Mouse (Mus musculus) left cerebral cortex, adult 6 months (tissue): Measurements from ENCODE around the gene Gm13287. TPM values are rescaled to one million over a fixed set of nuclear protein-coding genes. Genes with fewer than 3 reads are reported as not detected.

Experiments
- polyA plus RNA-seq: library from polyadenylated mRNA; unstranded; fragments of <200 nt; fragmentation: Nextera tagmentation; gene quantifications from 2 replicates; pipeline ENCODE4 v1.2.3, GENCODE M21; 2021

The Gm13287 gene
- polyA plus RNA-seq, 1 experiment from 2014 or later = not detected

Other genes with a start within 250 kb of the Gm13287 start
- gene Ifna15, start 245.0 kb upstream of the Gm13287 start, polyA plus RNA-seq = not detected in 2 replicates
- gene Ifna14, start 231.5 kb upstream of the Gm13287 start, polyA plus RNA-seq = not detected in 2 replicates
- not detected in 2 replicates for gene Ifna9, start 210.9 kb upstream of the Gm13287 start, polyA plus RNA-seq
- gene Ifna12, start 199.9 kb upstream of the Gm13287 start, polyA plus RNA-seq = not detected in 2 replicates
- not detected in 2 replicates for gene C87499, start 168.8 kb upstream of the Gm13287 start, polyA plus RNA-seq
- gene Ifna13, start 158.8 kb upstream of the Gm13287 start, polyA plus RNA-seq = not detected in 2 replicates
- not detected in 2 replicates for gene Ifna16, start 126.3 kb upstream of the Gm13287 start, polyA plus RNA-seq
- not detected in 2 replicates for gene Ifna2, start 119.3 kb upstream of the Gm13287 start, polyA plus RNA-seq
- not detected in 2 replicates for gene Ifnab, start 111.9 kb upstream of the Gm13287 start, polyA plus RNA-seq
- gene Gm26566, start 81.4 kb upstream of the Gm13287 start, polyA plus RNA-seq = 1.0 and 1.5 TPM in 2 replicates
- gene Klhl9, start 80.8 kb upstream of the Gm13287 start, polyA plus RNA-seq = 57.9 and 73.6 TPM in 2 replicates
- not detected in 2 replicates for gene Gm13271, start 48.4 kb upstream of the Gm13287 start, polyA plus RNA-seq
- not detected in 2 replicates for gene Gm13283, start 43.1 kb upstream of the Gm13287 start, polyA plus RNA-seq
- gene Gm13290, start 29.4 kb upstream of the Gm13287 start, polyA plus RNA-seq = not detected in 2 replicates
- gene Gm13289, start 26.3 kb upstream of the Gm13287 start, polyA plus RNA-seq = not detected in 2 replicates
- not detected in 2 replicates for gene Gm13272, start 23.4 kb upstream of the Gm13287 start, polyA plus RNA-seq
- not detected in 2 replicates for gene Ifnz, start 21.1 kb upstream of the Gm13287 start, polyA plus RNA-seq
- gene Gm13276, start 17.5 kb upstream of the Gm13287 start, polyA plus RNA-seq = not detected in 2 replicates
- gene Gm13277, start 14.6 kb upstream of the Gm13287 start, polyA plus RNA-seq = not detected in 2 replicates
- not detected in 2 replicates for gene Gm13278, start 11.7 kb upstream of the Gm13287 start, polyA plus RNA-seq
- not detected in 2 replicates for gene Gm13275, start 8.8 kb upstream of the Gm13287 start, polyA plus RNA-seq
- gene Gm13279, start 5.9 kb upstream of the Gm13287 start, polyA plus RNA-seq = not detected in 2 replicates
- not detected in 2 replicates for gene Gm13285, start 3.6 kb upstream of the Gm13287 start, polyA plus RNA-seq
- gene Gm13288, start 2.3 kb downstream of the Gm13287 start, polyA plus RNA-seq = not detected in 2 replicates
- gene Ifna7, start 13.0 kb downstream of the Gm13287 start, polyA plus RNA-seq = not detected in 2 replicates
- not detected in 2 replicates for gene Ifna11, start 16.7 kb downstream of the Gm13287 start, polyA plus RNA-seq
- gene Ifna6, start 24.2 kb downstream of the Gm13287 start, polyA plus RNA-seq = not detected in 2 replicates
- gene Ifna5, start 32.3 kb downstream of the Gm13287 start, polyA plus RNA-seq = not detected in 2 replicates
- gene Ifna4, start 38.6 kb downstream of the Gm13287 start, polyA plus RNA-seq = not detected in 2 replicates
- gene Ifna1, start 46.8 kb downstream of the Gm13287 start, polyA plus RNA-seq = not detected in 2 replicates
- gene Ifne, start 76.9 kb downstream of the Gm13287 start, polyA plus RNA-seq = not detected in 2 replicates